17 mouse cellular contexts compared by ENCODE assay signal in genomic region chr2:33605487-33606256, GRCm38 (mm10). TPM values are rescaled to one million over a fixed set of nuclear protein-coding genes. Genes with fewer than 3 reads are reported as not detected.
A peak's percentile ranks its signal among the peaks of the same experiment; 100 is the strongest.
DNase-seq lines count a peak whose midpoint lies in the region; ATAC-seq lines count a peak whose summit lies in the region.
"Had no signal": no experiment of that assay in that cellular context is flagged by ENCODE, and none has a peak within 500 bp of the region (broad histone marks: within the 10 kb centered on the region; RNA-seq: fewer than 3 reads in every experiment).

No protein-coding gene starts in this region.

- H3K27me3 ChIP-seq in heart, embryonic 12.5 days (replicated peaks), result peaks cover 93% of the 10 kb centered on the region
- H3K27me3 ChIP-seq in heart, embryonic 10.5 days (ENCODE audit: insufficient read depth, poor library complexity, severe bottlenecking), result peaks cover 98% of the 10 kb centered on the region
- H3K27me3 ChIP-seq in midbrain, embryonic 11.5 days (ENCODE audit: control insufficient read depth, insufficient read depth, low read length), result peaks cover 73% of the 10 kb centered on the region
- H3K27me3 ChIP-seq in midbrain, embryonic 10.5 days (ENCODE audit: low read depth, poor library complexity, severe bottlenecking), result peaks cover 100% of the 10 kb centered on the region
- peaks cover 27% of the 10 kb centered on the region for H3K27me3 ChIP-seq in intestine, embryonic 16.5 days (replicated peaks; ENCODE audit: control insufficient read depth, insufficient read depth, low read length)
- H3K27me3 ChIP-seq in neural tube, embryonic 14.5 days (ENCODE audit: control insufficient read depth, insufficient read depth, low read length), result peaks cover 3% of the 10 kb centered on the region; the same call in 1 of the 2 replicates
- H3K27me3 ChIP-seq: Patski had no signal

- no peak for DNase-seq in heart, embryonic 10.5 days (ENCODE audit: low spot score)
- DNase-seq in midbrain, embryonic 11.5 days (ENCODE audit: low spot score, missing footprints), result peak; percentile 87
- no peak for DNase-seq in midbrain, embryonic 10.5 days (ENCODE audit: low spot score)
- no peak for DNase-seq in thymus, postnatal 10 days (ENCODE audit: low spot score in 2 of 2)
- no peak for DNase-seq in lung, postnatal 4 days
- DNase-seq: cerebellum, postnatal 10 days; gastrocnemius, postnatal 14 days; heart, postnatal 4 days; lung, embryonic 14.5 days; right cerebral cortex, postnatal 14 days; thymus, postnatal 4 days had no signal

- peak; percentile 5; the same call in 1 of the 2 replicates for ATAC-seq in heart, embryonic 12.5 days (ENCODE audit: insufficient number of reproducible peaks, low FRiP score)
- ATAC-seq in midbrain, embryonic 11.5 days (ENCODE audit: low FRiP score), result no peak
- peak; percentile 69 for ATAC-seq in intestine, embryonic 16.5 days
- peak; percentile 57 for ATAC-seq in neural tube, embryonic 14.5 days (ENCODE audit: low read depth)
- ATAC-seq: Patski had no signal

- no peak overlapping the region for H3K9ac ChIP-seq in heart, embryonic 12.5 days
- no peak overlapping the region for H3K9ac ChIP-seq in midbrain, embryonic 11.5 days (ENCODE audit: low read length)
- no peak overlapping the region for H3K9ac ChIP-seq in intestine, embryonic 16.5 days (ENCODE audit: low read depth, low read length)
- H3K9ac ChIP-seq in neural tube, embryonic 14.5 days (replicated peaks; ENCODE audit: low read depth, low read length), result peak overlapping the region; percentile 39
- H3K9ac ChIP-seq: heart, embryonic 13.5 days; lung, embryonic 14.5 days had no signal

- H3K4me1 ChIP-seq in heart, embryonic 12.5 days (replicated peaks), result 0 out of 2 replicates have a peak, but pooled peaks cover 9% of the 10 kb centered on the region
- H3K4me1 ChIP-seq in heart, embryonic 10.5 days, result peaks cover 26% of the 10 kb centered on the region
- H3K4me1 ChIP-seq in midbrain, embryonic 11.5 days (ENCODE audit: control insufficient read depth, insufficient read depth, low read length), result peaks cover 15% of the 10 kb centered on the region
- H3K4me1 ChIP-seq in midbrain, embryonic 10.5 days, result peaks cover 51% of the 10 kb centered on the region
- 0 out of 2 replicates have a peak, but pooled peaks cover 9% of the 10 kb centered on the region for H3K4me1 ChIP-seq in intestine, embryonic 16.5 days (ENCODE audit: control insufficient read depth, insufficient read depth, low read length)
- H3K4me1 ChIP-seq in neural tube, embryonic 14.5 days (ENCODE audit: control insufficient read depth, insufficient read depth, low read length), result peaks cover 36% of the 10 kb centered on the region

- 16% methylated on average over 18 of the region's 18 CpGs for WGBS in heart, embryonic 12.5 days
- 15% methylated on average over 18 of the region's 18 CpGs for WGBS in heart, embryonic 10.5 days
- WGBS in midbrain, embryonic 11.5 days, result 13% methylated on average over 18 of the region's 18 CpGs
- WGBS in midbrain, embryonic 10.5 days, result 15% methylated on average over 18 of the region's 18 CpGs
- WGBS in intestine, embryonic 16.5 days, result 6% methylated on average over 18 of the region's 18 CpGs
- WGBS in neural tube, embryonic 14.5 days, result 4% methylated on average over 18 of the region's 18 CpGs

- H3K36me3 ChIP-seq in heart, embryonic 12.5 days, result no peaks in the 10 kb centered on the region
- H3K36me3 ChIP-seq in heart, embryonic 10.5 days, result no peaks in the 10 kb centered on the region
- H3K36me3 ChIP-seq in midbrain, embryonic 11.5 days (ENCODE audit: control insufficient read depth, insufficient read depth, low read length), result no peaks in the 10 kb centered on the region
- no peaks in the 10 kb centered on the region for H3K36me3 ChIP-seq in midbrain, embryonic 10.5 days
- H3K36me3 ChIP-seq in intestine, embryonic 16.5 days (ENCODE audit: control insufficient read depth, insufficient read depth, low read length), result no peaks in the 10 kb centered on the region
- no peaks in the 10 kb centered on the region for H3K36me3 ChIP-seq in neural tube, embryonic 14.5 days (ENCODE audit: control insufficient read depth, insufficient read depth, low read length)
- H3K36me3 ChIP-seq: heart, embryonic 13.5 days had no signal

- H3K4me2 ChIP-seq in heart, embryonic 12.5 days, result no peak overlapping the region
- H3K4me2 ChIP-seq in midbrain, embryonic 11.5 days, result no peak overlapping the region
- H3K4me2 ChIP-seq in intestine, embryonic 16.5 days (ENCODE audit: low read depth, low read length), result no peak overlapping the region
- H3K4me2 ChIP-seq in neural tube, embryonic 14.5 days (ENCODE audit: low read depth, low read length), result peak overlapping the region; percentile 6
- H3K4me2 ChIP-seq: heart, embryonic 13.5 days; lung, embryonic 14.5 days had no signal

- H3K27ac ChIP-seq in heart, embryonic 12.5 days (ENCODE audit: poor library complexity, severe bottlenecking), result no peak overlapping the region
- no peak overlapping the region for H3K27ac ChIP-seq in heart, embryonic 10.5 days
- H3K27ac ChIP-seq in midbrain, embryonic 11.5 days (ENCODE audit: low read depth, low read length), result no peak overlapping the region
- H3K27ac ChIP-seq in midbrain, embryonic 10.5 days (replicated peaks), result no peak overlapping the region
- H3K27ac ChIP-seq in intestine, embryonic 16.5 days (ENCODE audit: low read length), result no peak overlapping the region
- peak overlapping the region; percentile 53 for H3K27ac ChIP-seq in neural tube, embryonic 14.5 days (ENCODE audit: low read depth, low read length)
- H3K27ac ChIP-seq: heart, embryonic 13.5 days had no signal

- no peak overlapping the region for H3K4me3 ChIP-seq in heart, embryonic 12.5 days
- H3K4me3 ChIP-seq in heart, embryonic 10.5 days, result no peak overlapping the region
- no peak overlapping the region for H3K4me3 ChIP-seq in midbrain, embryonic 11.5 days (ENCODE audit: low read depth, low read length)
- H3K4me3 ChIP-seq in midbrain, embryonic 10.5 days, result no peak overlapping the region
- H3K4me3 ChIP-seq in intestine, embryonic 16.5 days (ENCODE audit: low read length), result no peak overlapping the region
- no peak overlapping the region for H3K4me3 ChIP-seq in neural tube, embryonic 14.5 days (ENCODE audit: low read depth, low read length)
- H3K4me3 ChIP-seq: heart, embryonic 13.5 days had no signal

- no peaks in the 10 kb centered on the region for H3K9me3 ChIP-seq in heart, embryonic 12.5 days (replicated peaks)
- no peaks in the 10 kb centered on the region for H3K9me3 ChIP-seq in heart, embryonic 10.5 days
- no peaks in the 10 kb centered on the region for H3K9me3 ChIP-seq in midbrain, embryonic 11.5 days (ENCODE audit: control insufficient read depth, low read length)
- H3K9me3 ChIP-seq in midbrain, embryonic 10.5 days (replicated peaks), result no peaks in the 10 kb centered on the region
- H3K9me3 ChIP-seq in intestine, embryonic 16.5 days (ENCODE audit: control insufficient read depth, low read length), result no peaks in the 10 kb centered on the region
- H3K9me3 ChIP-seq in neural tube, embryonic 14.5 days (ENCODE audit: control insufficient read depth, low read length), result no peaks in the 10 kb centered on the region
- H3K9me3 ChIP-seq: heart, embryonic 13.5 days had no signal

RNA-seq across cellular contexts. Expression of gene Lmx1b, which starts 34.6 kb away (rescaled TPM):
- 0.04 and 0.06 TPM in 2 replicates for polyA plus RNA-seq in heart, embryonic 12.5 days (2016; fragmentation: Nextera tagmentation; extraction: Ambion mirVana)
- polyA plus RNA-seq in heart, embryonic 10.5 days (2016; fragmentation: Nextera tagmentation; extraction: Ambion mirVana), result 0.11 and 0.83 TPM in 2 replicates
- 2.0 and 2.2 TPM in 2 replicates for polyA plus RNA-seq in midbrain, embryonic 11.5 days (2014; fragmentation: Nextera tagmentation; extraction: Ambion mirVana)
- 2.7 and 3.1 TPM in 2 replicates for polyA plus RNA-seq in midbrain, embryonic 10.5 days (2016; fragmentation: Nextera tagmentation; extraction: Ambion mirVana)
- polyA plus RNA-seq in intestine, embryonic 16.5 days (2015; fragmentation: Nextera tagmentation; extraction: Ambion mirVana), result 0.04 TPM in 1 of 2 replicates, not detected in the other
- polyA plus RNA-seq in neural tube, embryonic 14.5 days (2014; fragmentation: Nextera tagmentation; extraction: Ambion mirVana), result 13.1 and 16.3 TPM in 2 replicates
- polyA plus RNA-seq: heart, embryonic 13.5 days; liver, adult 2 months had no signal
